ENCODE assay signal across 19 mouse cellular contexts in genomic region chr7:79906914-79907313, GRCm38 (mm10). TPM values are rescaled to one million over a fixed set of nuclear protein-coding genes. Genes with fewer than 3 reads are reported as not detected.
DNase-seq lines count a peak whose midpoint lies in the region; ATAC-seq and TF ChIP-seq lines count a peak whose summit lies in the region.
"Had no signal": no experiment of that assay in that cellular context is flagged by ENCODE, and none has a peak within 500 bp of the region (broad histone marks: within the 10 kb centered on the region; RNA-seq: fewer than 3 reads in every experiment).

No protein-coding gene starts in this region.

- no peak for DNase-seq in liver, adult 2 months (ENCODE audit: extremely low read depth, low read depth, low spot score)
- peak; percentile 54 for DNase-seq in Patski (ENCODE audit: low read depth, low spot score)
- peak; percentile 72 for DNase-seq in fat pad, adult 2 months (ENCODE audit: extremely low read depth, low read depth, low spot score)
- DNase-seq: adrenal gland, adult 8-10 months; cerebellum, adult 11-12 months; cerebellum, adult 2 months; cerebellum, adult 9-10 months; cerebellum, postnatal 10 days; cerebellum, postnatal 25 days had no signal

- ATAC-seq in liver, embryonic 12.5 days = no peak
- ATAC-seq in Patski = no peak
- ATAC-seq in midbrain, embryonic 15.5 days (replicated peaks) = no peak
- ATAC-seq: activated CD4-positive, CD25-positive, alpha-beta regulatory T cell, adult 4 months; forebrain, embryonic 14.5 days; forebrain, embryonic 16.5 days had no signal

- peak overlapping the region; percentile 31; the same call in 1 of the 2 replicates for H3K27ac ChIP-seq in liver, adult 2 months (replicated peaks; ENCODE audit: insufficient read depth, low read depth, low read length)
- H3K27ac ChIP-seq in liver, embryonic 12.5 days = no peak overlapping the region
- no peak overlapping the region for H3K27ac ChIP-seq in midbrain, embryonic 15.5 days
- H3K27ac ChIP-seq: embryonic facial prominence, embryonic 10.5 days; embryonic facial prominence, embryonic 12.5 days; forebrain, embryonic 10.5 days; forebrain, embryonic 12.5 days had no signal

- no peaks in the 10 kb centered on the region for H3K9me3 ChIP-seq in liver, embryonic 12.5 days (replicated peaks)
- H3K9me3 ChIP-seq in midbrain, embryonic 15.5 days = no peaks in the 10 kb centered on the region
- H3K9me3 ChIP-seq: embryonic facial prominence, embryonic 10.5 days; embryonic facial prominence, embryonic 12.5 days; forebrain, embryonic 10.5 days; forebrain, embryonic 12.5 days had no signal

- no peaks in the 10 kb centered on the region for H3K79me2 ChIP-seq in liver, adult 2 months (ENCODE audit: control insufficient read depth, insufficient read depth, low read length)

- H3K4me2 ChIP-seq in liver, embryonic 12.5 days = no peak overlapping the region
- no peak overlapping the region for H3K4me2 ChIP-seq in midbrain, embryonic 15.5 days
- H3K4me2 ChIP-seq: embryonic facial prominence, embryonic 12.5 days; forebrain, embryonic 12.5 days had no signal

- POLR2A ChIA-PET in Patski (lab: Charles Lee) = interaction anchor here (1.3 kb wide), 1 partner anchor 19 kb away, joined by 3 read pairs; no protein-coding TSS in a partner anchor

- no peaks in the 10 kb centered on the region for H3K27me3 ChIP-seq in liver, adult 2 months (ENCODE audit: control insufficient read depth, insufficient read depth, low read length)
- no peaks in the 10 kb centered on the region for H3K27me3 ChIP-seq in liver, embryonic 12.5 days (replicated peaks)
- no peaks in the 10 kb centered on the region for H3K27me3 ChIP-seq in Patski
- no peaks in the 10 kb centered on the region for H3K27me3 ChIP-seq in midbrain, embryonic 15.5 days (replicated peaks)
- H3K27me3 ChIP-seq: embryonic facial prominence, embryonic 12.5 days; forebrain, embryonic 12.5 days had no signal

- H3K36me3 ChIP-seq in liver, adult 2 months (ENCODE audit: control insufficient read depth, insufficient read depth, low read length) = peaks cover 22% of the 10 kb centered on the region
- peaks cover 55% of the 10 kb centered on the region for H3K36me3 ChIP-seq in liver, embryonic 12.5 days
- peaks cover 21% of the 10 kb centered on the region for H3K36me3 ChIP-seq in midbrain, embryonic 15.5 days (replicated peaks)

- no peak for TF ChIP-seq CTCF in liver, adult 2 months (IDR thresholded peaks at IDR 0.05; ENCODE audit: low read depth, low read length)
- no peak for TF ChIP-seq CTCF in Patski (IDR thresholded peaks at IDR 0.05)

- in situ Hi-C loops in Patski (cut with MboI; ENCODE audit: low pct_unique_long_range_greater_than_20kb) = loop anchor here (5.0 kb wide), 2 partner anchors 50 to 110 kb away; no protein-coding TSS in a partner anchor

- WGBS in liver, adult 2 months = 67% methylated on average over 3 of the region's 3 CpGs
- 79% methylated on average over 3 of the region's 3 CpGs for WGBS in liver, embryonic 12.5 days (ENCODE audit: insufficient replicate concordance)
- 84% methylated on average over 3 of the region's 3 CpGs for WGBS in midbrain, embryonic 15.5 days

- CTCF ChIA-PET in Patski (lab: Charles Lee) = interaction anchor here (1.3 to 1.4 kb wide), 2 partner anchors 103 to 121 kb away, joined by 3 to 4 read pairs; no protein-coding TSS in a partner anchor

- no peak for TF ChIP-seq POLR2A in liver, adult 2 months (IDR thresholded peaks at IDR 0.05; ENCODE audit: extremely low read depth, insufficient read depth, low read length)

- H3K9ac ChIP-seq in liver, adult 2 months (ENCODE audit: low read depth, low read length) = no peak overlapping the region
- H3K9ac ChIP-seq in liver, embryonic 12.5 days = no peak overlapping the region
- H3K9ac ChIP-seq in midbrain, embryonic 15.5 days = no peak overlapping the region
- H3K9ac ChIP-seq: embryonic facial prominence, embryonic 12.5 days; forebrain, embryonic 12.5 days had no signal

- H3K4me1 ChIP-seq in liver, adult 2 months (ENCODE audit: control insufficient read depth, insufficient read depth, low read length) = peaks cover 8% of the 10 kb centered on the region
- H3K4me1 ChIP-seq in liver, embryonic 12.5 days = peaks cover 27% of the 10 kb centered on the region
- H3K4me1 ChIP-seq in midbrain, embryonic 15.5 days = no peaks in the 10 kb centered on the region
- H3K4me1 ChIP-seq: embryonic facial prominence, embryonic 10.5 days; embryonic facial prominence, embryonic 12.5 days; forebrain, embryonic 10.5 days; forebrain, embryonic 12.5 days had no signal

- no peak overlapping the region for H3K4me3 ChIP-seq in liver, adult 2 months (ENCODE audit: insufficient read depth, low read depth, low read length)
- no peak overlapping the region for H3K4me3 ChIP-seq in liver, embryonic 12.5 days
- H3K4me3 ChIP-seq in midbrain, embryonic 15.5 days = no peak overlapping the region
- H3K4me3 ChIP-seq: embryonic facial prominence, embryonic 10.5 days; embryonic facial prominence, embryonic 12.5 days; forebrain, embryonic 10.5 days; forebrain, embryonic 12.5 days had no signal

RNA-seq across cellular contexts. Expression of gene Ap3s2, which starts 13.5 kb away (rescaled TPM):
- total RNA-seq in liver, adult 2 months (2014; rRNA removed) = 5.6 and 6.3 TPM in 2 replicates
- 9.9 and 10.3 TPM in 2 replicates for polyA plus RNA-seq in liver, adult 2 months (2012; rRNA removed)
- 12.9 and 16.6 TPM in 2 replicates for polyA plus RNA-seq in liver, embryonic 12.5 days (2016; fragmentation: Nextera tagmentation; extraction: Ambion mirVana)
- 32.7 TPM for polyA plus RNA-seq in Patski (2021)
- 39.9 and 41.7 TPM in 2 replicates for polyA plus RNA-seq in midbrain, embryonic 15.5 days (2015; fragmentation: Nextera tagmentation; extraction: Ambion mirVana)

RNA-seq across cellular contexts. Expression of gene Arpin, which starts 28.2 kb away (rescaled TPM):
- 6.2 and 7.3 TPM in 2 replicates for total RNA-seq in liver, adult 2 months (2014; rRNA removed)
- 3.5 and 4.0 TPM in 2 replicates for polyA plus RNA-seq in liver, adult 2 months (2012; rRNA removed)
- polyA plus RNA-seq in liver, embryonic 12.5 days (2016; fragmentation: Nextera tagmentation; extraction: Ambion mirVana) = 5.1 and 5.4 TPM in 2 replicates
- polyA plus RNA-seq in Patski (2021) = 37.3 TPM
- 17.6 and 19.1 TPM in 2 replicates for polyA plus RNA-seq in midbrain, embryonic 15.5 days (2015; fragmentation: Nextera tagmentation; extraction: Ambion mirVana)
- total RNA-seq: MEL had no signal
- polyA plus RNA-seq: activated CD4-positive, CD25-positive, alpha-beta regulatory T cell, adult 4 months had no signal

RNA-seq across cellular contexts. Expression of gene Anpep, which starts 46.1 kb away (rescaled TPM):
- 31.4 and 56.5 TPM in 2 replicates for total RNA-seq in liver, adult 2 months (2014; rRNA removed)
- polyA plus RNA-seq in liver, adult 2 months (2012; rRNA removed) = 92.5 and 100 TPM in 2 replicates
- polyA plus RNA-seq in liver, embryonic 12.5 days (2016; fragmentation: Nextera tagmentation; extraction: Ambion mirVana) = 12.8 and 13.8 TPM in 2 replicates
- polyA plus RNA-seq in Patski (2021) = 14.9 TPM
- 3.8 TPM in 2 replicates for polyA plus RNA-seq in midbrain, embryonic 15.5 days (2015; fragmentation: Nextera tagmentation; extraction: Ambion mirVana)
- polyA plus RNA-seq: activated CD4-positive, CD25-positive, alpha-beta regulatory T cell, adult 4 months had no signal
